Mouse (Mus musculus): ENCODE data around the gene Psma6.

GRCm38 (mm10) chr12:55422057-55422456 is 38.0 kb downstream of the Psma6 start:
- TF ChIP-seq MAX (IDR thresholded peaks at IDR 0.05; ENCODE audit: low read length) (no peak), GABPA (IDR thresholded peaks at IDR 0.05; ENCODE audit: low read depth, low read length) (no peak), CHD1 (IDR thresholded peaks at IDR 0.05; ENCODE audit: low read depth, low read length) (no peak), CTCF (IDR thresholded peaks at IDR 0.05 in 2 of 3, conservative IDR thresholded peaks at IDR 0.05 in 1 of 3; ENCODE audit: control insufficient read depth in 1 of 3, insufficient read depth in 1 of 3, low read depth in 2 of 3, low read length in 3 of 3, poor library complexity in 1 of 3, severe bottlenecking in 1 of 3) (no peak), SIN3A (IDR thresholded peaks at IDR 0.05; ENCODE audit: low read length) (no peak), ETS1 (IDR thresholded peaks at IDR 0.05; ENCODE audit: low read depth, low read length) (no peak), NELFE (IDR thresholded peaks at IDR 0.05; ENCODE audit: low read depth, low read length) (no peak), MEF2A (IDR thresholded peaks at IDR 0.05; ENCODE audit: extremely low read depth, insufficient replicate concordance, low read depth, low read length, poor library complexity, severe bottlenecking) (no peak), MYB (IDR thresholded peaks at IDR 0.05; ENCODE audit: low read depth, low read length) (no peak), GATA1 (IDR thresholded peaks at IDR 0.05; ENCODE audit: low read depth, low read length) (no peak), ZC3H11A (IDR thresholded peaks at IDR 0.05; ENCODE audit: low read depth, low read length) (no peak), POLR2A (IDR thresholded peaks at IDR 0.05; ENCODE audit: control insufficient read depth in 1 of 2, insufficient read depth in 1 of 2, low read depth in 1 of 2, low read length in 2 of 2, poor library complexity in 1 of 2) (no peak), USF1 (IDR thresholded peaks at IDR 0.05; ENCODE audit: low read depth, low read length) (no peak)

Measured in MEL (cell line).